Mouse (Mus musculus): ENCODE data around the gene Cd3e. TPM values are rescaled to one million over a fixed set of nuclear protein-coding genes. Genes with fewer than 3 reads are reported as not detected.
A peak's percentile ranks its signal among the peaks of the same experiment; 100 is the strongest.

Cd3e gene
- polyA plus RNA-seq, 1 experiment = not detected

DNA sequence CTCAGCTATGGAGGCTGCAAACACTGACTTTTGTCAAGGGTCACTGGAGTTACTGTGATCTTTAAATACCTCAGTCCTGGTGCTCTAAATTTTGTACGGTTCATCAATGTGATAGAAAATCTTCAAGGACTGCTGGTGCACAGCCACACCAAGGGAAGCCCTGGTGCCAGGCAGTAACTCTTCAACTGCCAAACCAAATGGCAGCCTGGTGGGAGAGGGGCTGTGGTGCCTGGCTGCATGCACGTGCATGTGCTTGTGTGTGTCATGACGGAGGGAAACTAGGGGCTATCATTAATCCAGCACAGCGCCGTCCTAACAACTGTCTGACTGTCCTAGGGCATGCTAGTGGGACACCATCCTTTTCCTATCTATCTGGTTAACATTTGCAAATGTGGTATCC lies 9.7 kb downstream of the Cd3e start:
- H3K4me3 ChIP-seq = no peak overlapping the region
- H3K4me2 ChIP-seq (ENCODE audit: low read depth) = peak overlapping the region; percentile 52
- TF ChIP-seq MYOD1 (IDR thresholded peaks at IDR 0.05; ENCODE audit: control insufficient read depth in 1 of 3, insufficient read length in 2 of 3, low read depth in 2 of 3) (no peak), MAX (IDR thresholded peaks at IDR 0.05; ENCODE audit: low read depth) (no peak), TCF3 (IDR thresholded peaks at IDR 0.05; ENCODE audit: insufficient read length, low read depth) (no peak), MYOG (IDR thresholded peaks at IDR 0.05; ENCODE audit: control insufficient read depth in 1 of 3, insufficient read depth in 1 of 3, insufficient read length in 2 of 3, low read depth in 2 of 3) (no peak), SRF (IDR thresholded peaks at IDR 0.05; ENCODE audit: control insufficient read depth, insufficient read length, low read depth) (no peak), USF1 (IDR thresholded peaks at IDR 0.05; ENCODE audit: low read depth) (no peak), E2F4 (IDR thresholded peaks at IDR 0.05; ENCODE audit: insufficient read depth) (no peak), POLR2AphosphoS2 (IDR thresholded peaks at IDR 0.05; ENCODE audit: insufficient read length, low read depth) (no peak), REST (IDR thresholded peaks at IDR 0.05; ENCODE audit: insufficient read depth, insufficient read length) (no peak), TCF12 (IDR thresholded peaks at IDR 0.05; ENCODE audit: insufficient read depth, poor library complexity, severe bottlenecking) (no peak), CEBPB (IDR thresholded peaks at IDR 0.05; ENCODE audit: insufficient read depth, poor library complexity, severe bottlenecking) (no peak)
- H3ac ChIP-seq (ENCODE audit: control insufficient read depth, insufficient read length) = no peak overlapping the region
- peaks cover 6% of the 10 kb centered on the region for H3K27me3 ChIP-seq (ENCODE audit: control insufficient read depth, insufficient read depth, insufficient read length)
- H3K36me3 ChIP-seq (ENCODE audit: control insufficient read depth, insufficient read depth) = no peaks in the 10 kb centered on the region
- H3K79me2 ChIP-seq (ENCODE audit: control insufficient read depth, insufficient read depth) = no peaks in the 10 kb centered on the region

DNA sequence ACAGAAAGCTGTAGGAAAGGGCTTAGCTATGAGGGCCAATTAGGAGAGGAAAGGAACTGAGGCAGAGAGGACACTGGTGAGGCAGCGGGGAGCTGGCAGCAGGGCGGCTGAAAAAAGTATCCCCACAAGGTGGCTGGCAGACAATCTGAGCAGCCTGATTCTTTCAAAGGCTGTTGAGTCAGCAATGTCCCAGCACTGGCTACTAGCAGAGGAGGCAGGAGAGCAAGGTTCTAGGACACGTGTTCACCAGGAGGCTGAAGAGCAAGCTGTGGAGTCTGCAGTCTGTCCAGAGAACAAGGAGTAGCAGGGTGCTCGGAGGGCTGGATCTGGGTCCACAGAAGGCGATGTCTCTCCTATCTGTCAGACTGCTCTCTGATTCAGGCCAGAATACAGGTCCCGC lies 10.3 kb downstream of the Cd3e start:
- no peaks in the 10 kb centered on the region for H3K36me3 ChIP-seq (ENCODE audit: control insufficient read depth, insufficient read depth)
- no peak overlapping the region for H3K4me3 ChIP-seq
- no peak overlapping the region for H3ac ChIP-seq (ENCODE audit: control insufficient read depth, insufficient read length)
- H3K4me2 ChIP-seq (ENCODE audit: low read depth) = no peak overlapping the region
- no peaks in the 10 kb centered on the region for H3K79me2 ChIP-seq (ENCODE audit: control insufficient read depth, insufficient read depth)
- peaks cover 6% of the 10 kb centered on the region for H3K27me3 ChIP-seq (ENCODE audit: control insufficient read depth, insufficient read depth, insufficient read length)
- no peak for TF ChIP-seq E2F4 (IDR thresholded peaks at IDR 0.05; ENCODE audit: insufficient read depth)
- no peak for TF ChIP-seq CEBPB (IDR thresholded peaks at IDR 0.05; ENCODE audit: insufficient read depth, poor library complexity, severe bottlenecking)
- TF ChIP-seq POLR2A (IDR thresholded peaks at IDR 0.05; ENCODE audit: insufficient read length, low read depth) = no peak
- no peak for TF ChIP-seq SRF (IDR thresholded peaks at IDR 0.05; ENCODE audit: control insufficient read depth, insufficient read length, low read depth)
- TF ChIP-seq MYOG (IDR thresholded peaks at IDR 0.05; ENCODE audit: control insufficient read depth in 1 of 3, insufficient read depth in 1 of 3, insufficient read length in 2 of 3, low read depth in 2 of 3) = no peak

DNA sequence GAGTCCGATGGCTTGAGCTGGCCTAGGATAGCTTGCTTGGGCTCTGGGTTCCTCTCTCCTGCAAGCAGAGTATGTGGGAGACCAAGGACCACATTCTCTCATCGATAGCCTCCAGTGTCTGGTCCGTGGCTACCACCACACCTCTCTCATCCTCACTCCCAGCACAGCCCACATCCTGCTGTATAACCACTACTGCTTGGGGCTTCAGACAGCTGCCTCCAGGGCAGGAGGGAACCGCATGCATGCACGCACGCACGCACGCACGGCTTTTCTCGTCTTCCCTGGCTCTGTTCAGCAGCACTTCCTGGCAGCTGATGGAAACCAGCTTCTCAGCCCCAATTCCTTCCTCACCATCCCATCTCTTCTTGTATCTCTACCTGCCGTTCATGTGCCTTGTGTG lies 11.3 kb downstream of the Cd3e start:
- H3K27me3 ChIP-seq (ENCODE audit: control insufficient read depth, insufficient read depth, insufficient read length) = peaks cover under 1% of the 10 kb centered on the region
- H3K4me3 ChIP-seq = no peak overlapping the region
- H3K36me3 ChIP-seq (ENCODE audit: control insufficient read depth, insufficient read depth) = no peaks in the 10 kb centered on the region
- TF ChIP-seq POLR2A (IDR thresholded peaks at IDR 0.05; ENCODE audit: insufficient read length, low read depth) = no peak
- peak in 1 of 3 experiments; percentile 3 for TF ChIP-seq MYOG (IDR thresholded peaks at IDR 0.05; ENCODE audit: control insufficient read depth in 1 of 3, insufficient read depth in 1 of 3, insufficient read length in 2 of 3, low read depth in 2 of 3)
- no peak for TF ChIP-seq MAX (IDR thresholded peaks at IDR 0.05; ENCODE audit: low read depth)
- no peak for TF ChIP-seq REST (IDR thresholded peaks at IDR 0.05; ENCODE audit: insufficient read depth, insufficient read length)
- TF ChIP-seq MYOD1 (IDR thresholded peaks at IDR 0.05; ENCODE audit: control insufficient read depth in 1 of 3, insufficient read length in 2 of 3, low read depth in 2 of 3) = peak in 1 of 3 experiments; percentile 20
- TF ChIP-seq SRF (IDR thresholded peaks at IDR 0.05; ENCODE audit: control insufficient read depth, insufficient read length, low read depth) = no peak
- TF ChIP-seq TCF3 (IDR thresholded peaks at IDR 0.05; ENCODE audit: insufficient read length, low read depth) = no peak
- H3K4me2 ChIP-seq (ENCODE audit: low read depth) = no peak overlapping the region
- no peaks in the 10 kb centered on the region for H3K79me2 ChIP-seq (ENCODE audit: control insufficient read depth, insufficient read depth)
- no peak overlapping the region for H3ac ChIP-seq (ENCODE audit: control insufficient read depth, insufficient read length)

DNA sequence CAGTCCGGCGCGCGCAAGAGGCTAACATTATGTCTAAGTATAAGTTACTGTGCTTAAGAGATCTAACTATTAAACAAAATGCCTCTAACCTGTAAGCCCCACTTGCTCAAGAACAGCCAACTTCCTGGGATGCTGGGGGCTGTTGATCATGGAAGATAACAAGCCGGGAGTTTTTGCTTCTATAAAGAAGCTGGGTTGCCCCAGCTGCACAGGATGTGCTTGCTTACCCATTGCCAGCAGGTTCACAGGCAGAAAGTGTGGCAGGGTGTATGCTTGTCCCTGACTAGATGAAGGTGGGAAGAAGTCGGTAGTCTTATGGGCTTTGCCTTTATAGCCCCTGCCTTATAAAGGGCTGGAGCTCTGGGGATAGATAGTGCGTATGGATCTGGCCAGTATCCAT lies 12.8 kb downstream of the Cd3e start:
- Histone ChIP-seq H3K36me3 (ENCODE audit: control insufficient read depth, insufficient read depth) (no peaks in the 10 kb centered on the region), H3K4me2 (ENCODE audit: low read depth) (no peak overlapping the region), H3K79me2 (ENCODE audit: control insufficient read depth, insufficient read depth) (no peaks in the 10 kb centered on the region), H3K27me3 (ENCODE audit: control insufficient read depth, insufficient read depth, insufficient read length) (no peaks in the 10 kb centered on the region), H3ac (ENCODE audit: control insufficient read depth, insufficient read length) (no peak overlapping the region), H3K4me3 (no peak overlapping the region)
- TF ChIP-seq SRF (IDR thresholded peaks at IDR 0.05; ENCODE audit: control insufficient read depth, insufficient read length, low read depth) (no peak), MYOG (IDR thresholded peaks at IDR 0.05; ENCODE audit: control insufficient read depth in 1 of 3, insufficient read depth in 1 of 3, insufficient read length in 2 of 3, low read depth in 2 of 3) (no peak), CEBPB (IDR thresholded peaks at IDR 0.05; ENCODE audit: insufficient read depth, poor library complexity, severe bottlenecking) (no peak), POLR2AphosphoS2 (IDR thresholded peaks at IDR 0.05; ENCODE audit: insufficient read length, low read depth) (no peak), REST (IDR thresholded peaks at IDR 0.05; ENCODE audit: insufficient read depth, insufficient read length) (no peak), TCF3 (IDR thresholded peaks at IDR 0.05; ENCODE audit: insufficient read length, low read depth) (no peak), POLR2A (IDR thresholded peaks at IDR 0.05; ENCODE audit: insufficient read length, low read depth) (no peak), USF1 (IDR thresholded peaks at IDR 0.05; ENCODE audit: low read depth) (no peak), TCF12 (IDR thresholded peaks at IDR 0.05; ENCODE audit: insufficient read depth, poor library complexity, severe bottlenecking) (no peak), MYOD1 (IDR thresholded peaks at IDR 0.05; ENCODE audit: control insufficient read depth in 1 of 3, insufficient read length in 2 of 3, low read depth in 2 of 3) (no peak), MAX (IDR thresholded peaks at IDR 0.05; ENCODE audit: low read depth) (no peak), E2F4 (IDR thresholded peaks at IDR 0.05; ENCODE audit: insufficient read depth) (no peak)

DNA sequence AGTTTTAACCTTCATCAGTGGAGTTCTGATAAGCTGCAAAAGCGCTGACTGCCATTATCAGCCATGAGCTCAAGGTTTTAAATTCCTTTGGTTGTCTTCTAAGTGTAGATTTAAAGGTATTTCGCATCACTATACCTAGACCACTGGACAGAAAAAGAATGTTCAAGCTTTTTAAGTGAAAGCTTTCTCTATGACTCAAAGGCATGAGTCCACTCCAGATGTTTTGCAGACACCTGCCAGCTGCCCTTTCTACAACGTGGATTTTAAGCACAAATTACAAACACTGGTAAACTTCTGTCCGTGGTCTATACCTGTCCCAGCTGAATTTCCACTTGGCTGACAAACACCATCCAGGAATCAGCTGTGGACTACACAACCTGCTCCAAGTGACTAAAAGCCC lies 14.5 kb downstream of the Cd3e start:
- TF ChIP-seq MYOG (IDR thresholded peaks at IDR 0.05; ENCODE audit: control insufficient read depth in 1 of 3, insufficient read depth in 1 of 3, insufficient read length in 2 of 3, low read depth in 2 of 3) = no peak
- no peak for TF ChIP-seq E2F4 (IDR thresholded peaks at IDR 0.05; ENCODE audit: insufficient read depth)
- TF ChIP-seq CEBPB (IDR thresholded peaks at IDR 0.05; ENCODE audit: insufficient read depth, poor library complexity, severe bottlenecking) = no peak
- TF ChIP-seq POLR2A (IDR thresholded peaks at IDR 0.05; ENCODE audit: insufficient read length, low read depth) = no peak
- no peak for TF ChIP-seq USF1 (IDR thresholded peaks at IDR 0.05; ENCODE audit: low read depth)
- no peak for TF ChIP-seq REST (IDR thresholded peaks at IDR 0.05; ENCODE audit: insufficient read depth, insufficient read length)
- no peak for TF ChIP-seq MYOD1 (IDR thresholded peaks at IDR 0.05; ENCODE audit: control insufficient read depth in 1 of 3, insufficient read length in 2 of 3, low read depth in 2 of 3)
- TF ChIP-seq TCF12 (IDR thresholded peaks at IDR 0.05; ENCODE audit: insufficient read depth, poor library complexity, severe bottlenecking) = no peak
- Histone ChIP-seq H3K27me3 (ENCODE audit: control insufficient read depth, insufficient read depth, insufficient read length) (no peaks in the 10 kb centered on the region), H3K4me2 (ENCODE audit: low read depth) (no peak overlapping the region), H3K79me2 (ENCODE audit: control insufficient read depth, insufficient read depth) (no peaks in the 10 kb centered on the region), H3K36me3 (ENCODE audit: control insufficient read depth, insufficient read depth) (no peaks in the 10 kb centered on the region), H3K4me3 (no peak overlapping the region), H3ac (ENCODE audit: control insufficient read depth, insufficient read length) (no peak overlapping the region)

Data from myocyte (in vitro differentiated cells).